Mouse (Mus musculus): ENCODE measurements around the gene Dmc1.

DNA sequence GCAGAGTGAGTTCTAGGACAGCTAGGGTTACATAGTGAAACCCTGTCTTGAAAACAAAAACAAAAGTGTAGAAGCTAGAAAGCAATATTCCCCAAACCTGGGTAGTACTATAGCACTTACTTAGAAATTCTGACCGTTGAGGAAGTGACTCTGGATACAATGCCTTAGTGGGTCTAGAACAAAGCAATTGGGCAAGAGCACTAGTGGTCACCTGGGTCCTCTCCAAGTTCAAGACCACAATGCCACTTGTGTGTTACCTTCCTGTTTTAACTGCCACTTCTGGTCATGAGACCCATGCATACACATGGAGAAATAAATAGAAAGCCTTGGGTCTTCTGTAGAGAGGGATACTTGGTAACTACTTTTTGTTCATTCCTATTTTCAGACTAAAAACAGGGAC is 6.2 kb downstream of the Dmc1 start:
- TF ChIP-seq CTCF (conservative IDR thresholded peaks at IDR 0.05 in 1 of 2, IDR thresholded peaks at IDR 0.05 in 1 of 2; ENCODE audit: low read depth in 2 of 2, low read length in 2 of 2) (no peak), E2F4 (IDR thresholded peaks at IDR 0.05; ENCODE audit: insufficient replicate concordance, low read depth, low read length) (no peak), PAX5 (IDR thresholded peaks at IDR 0.05; ENCODE audit: low read length) (no peak), TBP (conservative IDR thresholded peaks at IDR 0.05; ENCODE audit: low read depth, low read length) (no peak), POLR2A (IDR thresholded peaks at IDR 0.05; ENCODE audit: low read depth, low read length) (no peak), UBTF (IDR thresholded peaks at IDR 0.05; ENCODE audit: low read depth, low read length) (no peak), RAD21 (IDR thresholded peaks at IDR 0.05; ENCODE audit: low read depth, low read length) (no peak), HCFC1 (IDR thresholded peaks at IDR 0.05; ENCODE audit: low read depth, low read length) (no peak), EP300 (IDR thresholded peaks at IDR 0.05; ENCODE audit: low read length) (no peak)
